In the genomic region with DNA sequence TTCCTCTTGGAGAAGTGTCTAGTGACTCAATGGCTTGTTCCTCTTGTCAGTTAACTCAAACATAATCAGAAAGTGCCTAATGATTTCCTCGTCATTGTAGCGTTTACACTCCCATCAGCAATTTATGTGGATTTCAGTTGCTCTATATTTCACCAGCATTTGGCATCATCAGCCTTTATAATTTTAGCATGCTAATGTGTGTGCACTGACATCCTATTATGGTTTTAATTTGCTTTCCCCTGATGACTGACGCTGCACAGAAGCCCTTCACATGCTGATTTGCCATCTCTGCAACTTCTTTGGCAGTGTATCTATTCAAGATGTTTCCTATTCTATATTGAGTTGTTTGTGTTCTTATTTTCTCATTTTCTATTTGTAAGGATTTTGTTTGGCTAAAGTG, we compare ENCODE assay signal across 26 mouse cellular contexts.
DNase-seq lines count a peak whose midpoint lies in the region; ATAC-seq and TF ChIP-seq lines count a peak whose summit lies in the region.
"Had no signal": no experiment of that assay in that cellular context is flagged by ENCODE, and none has a peak within 500 bp of the region (broad histone marks: within the 10 kb centered on the region; RNA-seq: fewer than 3 reads in every experiment).

No protein-coding gene starts in this region.

- H3K9me3 ChIP-seq in forebrain, embryonic 13.5 days (replicated peaks), result no peaks in the 10 kb centered on the region
- no peaks in the 10 kb centered on the region for H3K9me3 ChIP-seq in forebrain, embryonic 10.5 days
- H3K9me3 ChIP-seq in forebrain, embryonic 16.5 days (ENCODE audit: control insufficient read depth, low read length), result no peaks in the 10 kb centered on the region
- H3K9me3 ChIP-seq: embryonic facial prominence, embryonic 10.5 days; embryonic facial prominence, embryonic 13.5 days; heart, embryonic 10.5 days; hindbrain, embryonic 12.5 days; hindbrain, embryonic 15.5 days had no signal

- no peak for DNase-seq in forebrain, embryonic 10.5 days (ENCODE audit: extremely low spot score, low spot score)
- DNase-seq in frontal cortex, postnatal 36 days (ENCODE audit: low spot score in 2 of 2), result no peak
- no peak for DNase-seq in ovary, postnatal 36 days (ENCODE audit: low spot score)
- no peak for DNase-seq in kidney, adult 2 months
- no peak for DNase-seq in cerebellum, adult 11-12 months
- DNase-seq: adrenal gland, postnatal 10 days; adrenal gland, postnatal 36 days; cerebellum, adult 2 months; cerebellum, adult 9-11 months; cerebellum, postnatal 36 days; embryo, embryonic 11 days; gastrocnemius, postnatal 10 days; gastrocnemius, postnatal 36 days; heart, adult 2 months; kidney, adult 8-10 months had no signal

- H3K27me3 ChIP-seq in forebrain, embryonic 13.5 days, result no peaks in the 10 kb centered on the region
- H3K27me3 ChIP-seq in forebrain, embryonic 10.5 days (ENCODE audit: poor library complexity, severe bottlenecking), result no peaks in the 10 kb centered on the region
- no peaks in the 10 kb centered on the region for H3K27me3 ChIP-seq in forebrain, embryonic 16.5 days (replicated peaks; ENCODE audit: control insufficient read depth, insufficient read depth, low read length)
- H3K27me3 ChIP-seq in kidney, adult 2 months (replicated peaks; ENCODE audit: control insufficient read depth, insufficient read depth, low read length), result no peaks in the 10 kb centered on the region
- H3K27me3 ChIP-seq: embryonic facial prominence, embryonic 13.5 days; hindbrain, embryonic 12.5 days; hindbrain, embryonic 15.5 days had no signal

- H3K4me2 ChIP-seq in forebrain, embryonic 13.5 days, result no peak overlapping the region
- no peak overlapping the region for H3K4me2 ChIP-seq in forebrain, embryonic 16.5 days (ENCODE audit: low read length)
- H3K4me2 ChIP-seq: embryonic facial prominence, embryonic 13.5 days; hindbrain, embryonic 12.5 days; hindbrain, embryonic 15.5 days had no signal

- H3K9ac ChIP-seq in forebrain, embryonic 13.5 days, result no peak overlapping the region
- no peak overlapping the region for H3K9ac ChIP-seq in forebrain, embryonic 16.5 days (replicated peaks; ENCODE audit: low read depth, low read length)
- H3K9ac ChIP-seq: embryonic facial prominence, embryonic 13.5 days; hindbrain, embryonic 12.5 days; hindbrain, embryonic 15.5 days had no signal

- no peak for TF ChIP-seq POLR2A in kidney, adult 2 months (IDR thresholded peaks at IDR 0.05; ENCODE audit: low read depth, low read length)

- no peaks in the 10 kb centered on the region for H3K36me3 ChIP-seq in forebrain, embryonic 13.5 days (ENCODE audit: poor library complexity, severe bottlenecking)
- no peaks in the 10 kb centered on the region for H3K36me3 ChIP-seq in forebrain, embryonic 10.5 days (replicated peaks)
- no peaks in the 10 kb centered on the region for H3K36me3 ChIP-seq in forebrain, embryonic 16.5 days (ENCODE audit: control insufficient read depth, insufficient read depth)
- H3K36me3 ChIP-seq in kidney, adult 2 months (ENCODE audit: control insufficient read depth, insufficient read depth, low read length), result no peaks in the 10 kb centered on the region
- H3K36me3 ChIP-seq: embryonic facial prominence, embryonic 10.5 days; embryonic facial prominence, embryonic 13.5 days; heart, embryonic 10.5 days; hindbrain, embryonic 12.5 days; hindbrain, embryonic 15.5 days had no signal

- no peak for TF ChIP-seq CTCF in kidney, adult 2 months (conservative IDR thresholded peaks at IDR 0.05; ENCODE audit: insufficient read depth, insufficient read length, low read depth, low read length)

- no peak overlapping the region for H3K4me3 ChIP-seq in forebrain, embryonic 13.5 days
- H3K4me3 ChIP-seq in forebrain, embryonic 10.5 days, result no peak overlapping the region
- H3K4me3 ChIP-seq in forebrain, embryonic 16.5 days (replicated peaks; ENCODE audit: low read length), result no peak overlapping the region
- H3K4me3 ChIP-seq in kidney, adult 2 months (ENCODE audit: insufficient read depth, low read depth, low read length), result no peak overlapping the region
- H3K4me3 ChIP-seq: embryonic facial prominence, embryonic 10.5 days; embryonic facial prominence, embryonic 13.5 days; erythroblast, embryonic 14.5 days; heart, adult 2 months; heart, embryonic 10.5 days; hindbrain, embryonic 12.5 days; hindbrain, embryonic 15.5 days had no signal

- ATAC-seq in forebrain, embryonic 13.5 days, result peak; percentile 51; the same call in 1 of the 2 replicates
- 0 out of 2 replicates have a peak, but pooled peaks have one; percentile 20 for ATAC-seq in frontal cortex, adult (ENCODE audit: low TSS enrichment)
- peak; percentile 85 for ATAC-seq in forebrain, embryonic 16.5 days
- ATAC-seq: intestine, postnatal 0 days; Patski had no signal

- no peaks in the 10 kb centered on the region for H3K4me1 ChIP-seq in forebrain, embryonic 13.5 days
- H3K4me1 ChIP-seq in forebrain, embryonic 10.5 days, result no peaks in the 10 kb centered on the region
- no peaks in the 10 kb centered on the region; the same call in 1 of the 2 replicates for H3K4me1 ChIP-seq in forebrain, embryonic 16.5 days (replicated peaks; ENCODE audit: control insufficient read depth, insufficient read depth, low read length)
- no peaks in the 10 kb centered on the region for H3K4me1 ChIP-seq in kidney, adult 2 months (ENCODE audit: control insufficient read depth, insufficient read depth, low read length)
- H3K4me1 ChIP-seq: embryonic facial prominence, embryonic 10.5 days; embryonic facial prominence, embryonic 13.5 days; heart, embryonic 10.5 days; hindbrain, embryonic 12.5 days; hindbrain, embryonic 15.5 days had no signal

- no peak overlapping the region for H3K27ac ChIP-seq in forebrain, embryonic 13.5 days
- no peak overlapping the region for H3K27ac ChIP-seq in forebrain, embryonic 10.5 days
- H3K27ac ChIP-seq in forebrain, embryonic 16.5 days (ENCODE audit: low read length), result no peak overlapping the region
- H3K27ac ChIP-seq in kidney, adult 2 months (ENCODE audit: insufficient read depth, low read depth, low read length), result no peak overlapping the region
- H3K27ac ChIP-seq: embryonic facial prominence, embryonic 10.5 days; embryonic facial prominence, embryonic 13.5 days; heart, adult 2 months; heart, embryonic 10.5 days; hindbrain, embryonic 12.5 days; hindbrain, embryonic 15.5 days had no signal

- 82% methylated on average over 3 of the region's 3 CpGs for WGBS in forebrain, embryonic 13.5 days
- WGBS in forebrain, embryonic 10.5 days, result 85% methylated on average over 3 of the region's 3 CpGs
- 24% methylated on average over 3 of the region's 3 CpGs for WGBS in forebrain, embryonic 16.5 days
- 78% methylated on average over 3 of the region's 3 CpGs for WGBS in kidney, adult 2 months

Comparison
In these comparisons a context has a peak if more than half of its experiments do, and no peak if none do; other contexts are left out.
1. ATAC-seq: peak in every context shown above with its lines; median percentile 85 in forebrain, embryonic 16.5 days; 51 in forebrain, embryonic 13.5 days; 20 in frontal cortex, adult.